Mouse (Mus musculus) forebrain, embryonic 16.5 days (tissue): Measurements from ENCODE around the gene Esyt2. TPM values are rescaled to one million over a fixed set of nuclear protein-coding genes. Genes with fewer than 3 reads are reported as not detected.

Experiments used
- ATAC-seq: fragments of 200-750 bp; cut with Nextera tagmentation; 2 replicates; pipeline ENCODE4 v1.8.0; 2017; ENCODE audit warnings: mild to moderate bottlenecking, moderate library complexity
- H3K27ac ChIP-seq: fragments of 300-500 bp; sonication (generic); 2 replicates; pipeline ENCODE4 v1.5.1; 2014; ENCODE audit warnings: low read length, control low read depth
- H3K27me3 ChIP-seq: fragments of 300-500 bp; sonication (generic); replicated peaks from 2 replicates; pipeline ENCODE4 v1.6.1; 2014; ENCODE audit warnings: low read length; ENCODE audit not compliant: control insufficient read depth, insufficient read depth
- H3K36me3 ChIP-seq: fragments of 300-500 bp; sonication (generic); 2 replicates; pipeline ENCODE4 v1.6.1; 2014; ENCODE audit not compliant: control insufficient read depth, insufficient read depth
- H3K4me1 ChIP-seq: fragments of 300-500 bp; sonication (generic); replicated peaks from 2 replicates; pipeline ENCODE4 v1.6.1; 2014; ENCODE audit warnings: low read length; ENCODE audit not compliant: control insufficient read depth, insufficient read depth
- H3K4me2 ChIP-seq: fragments of 300-500 bp; sonication (generic); 2 replicates; pipeline ENCODE4 v1.6.1; 2014; ENCODE audit warnings: mild to moderate bottlenecking, low read length, control low read depth
- H3K4me3 ChIP-seq: fragments of 300-500 bp; sonication (generic); replicated peaks from 2 replicates; pipeline ENCODE4 v1.5.1; 2014; ENCODE audit warnings: mild to moderate bottlenecking, low read length, control low read depth
- H3K9ac ChIP-seq: fragments of 300-500 bp; sonication (generic); replicated peaks from 2 replicates; pipeline ENCODE4 v1.6.1; 2014; ENCODE audit warnings: low read depth, low read length, control low read depth
- H3K9me3 ChIP-seq: fragments of 300-500 bp; sonication (generic); 2 replicates; pipeline ENCODE4 v1.6.1; 2016; ENCODE audit warnings: low read length; ENCODE audit not compliant: control insufficient read depth
- WGBS: fragments of 180-500 bp; shearing (Covaris S2); extraction: QIAGEN DNeasy Blood & Tissue Kit; methylation state at CpG from one replicate; pipeline ENCODE4 v1.1.7; 2014; 5-methylcytosine and 5-hydroxymethylcytosine counted together
- polyA plus RNA-seq: library from polyadenylated mRNA; unstranded; fragments of >200 nt; fragmentation: Nextera tagmentation; extraction: Ambion mirVana; gene quantifications from 2 replicates; pipeline ENCODE4 v1.2.1, GENCODE M21; 2015

The Esyt2 gene
- polyA plus RNA-seq, 1 experiment from 2014 or later: 12.9 TPM

DNA sequence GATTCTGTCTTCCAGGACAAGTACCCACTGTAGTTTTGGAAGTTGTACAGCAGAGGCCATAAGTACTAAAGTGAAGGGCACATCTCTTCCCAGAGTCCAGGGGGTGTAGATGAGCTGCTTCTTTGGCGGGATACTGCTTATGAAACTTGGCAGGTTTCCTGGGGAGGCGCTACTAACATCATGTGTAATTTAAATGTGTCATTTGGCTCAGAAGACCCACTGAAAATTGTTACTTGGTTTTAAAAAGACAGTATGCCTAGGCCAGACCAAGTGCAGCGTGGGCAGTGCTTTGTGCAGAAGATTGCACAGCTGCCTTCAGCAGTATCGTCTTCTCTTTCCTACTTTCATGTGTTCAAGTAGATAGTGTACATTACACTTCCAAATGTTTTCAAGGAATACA, 44.5 kb downstream of the Esyt2 start:
- Histone ChIP-seq H3K4me2 (no peak overlapping the region), H3K9ac (no peak overlapping the region), H3K4me3 (no peak overlapping the region), H3K36me3 (no peaks in the 10 kb centered on the region), H3K27me3 (no peaks in the 10 kb centered on the region), H3K27ac (no peak overlapping the region), H3K9me3 (no peaks in the 10 kb centered on the region), H3K4me1 (0 out of 2 replicates have a peak, but pooled peaks cover 4% of the 10 kb centered on the region)
- 54% methylated on average over 4 of the region's 4 CpGs for WGBS
- ATAC-seq: no peak

DNA sequence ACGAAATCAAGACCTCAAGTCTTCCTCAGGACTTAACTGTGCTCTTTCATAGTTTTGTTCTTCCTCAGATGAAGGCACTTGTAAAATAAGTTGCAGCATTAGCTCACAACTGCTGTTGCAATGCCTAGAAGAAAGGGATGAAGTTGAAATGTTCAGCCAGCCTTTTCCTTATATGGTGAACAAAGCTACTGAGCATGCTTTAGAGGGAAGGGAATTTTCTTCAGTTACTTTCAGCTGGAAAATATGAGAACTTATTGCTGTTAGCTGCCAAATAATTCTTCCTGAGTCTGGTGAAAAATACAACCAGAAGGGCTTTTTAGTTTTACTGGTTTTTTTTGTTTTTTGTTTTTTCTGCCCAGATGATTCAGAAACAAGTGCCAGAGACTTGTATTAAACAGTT, 45.2 kb downstream of the Esyt2 start:
- no peak overlapping the region for H3K9ac ChIP-seq
- no peak for ATAC-seq
- no peak overlapping the region for H3K4me3 ChIP-seq
- H3K27ac ChIP-seq: no peak overlapping the region
- WGBS: 78% methylated on average over 1 of the region's 1 CpGs
- no peak overlapping the region for H3K4me2 ChIP-seq
- 0 out of 2 replicates have a peak, but pooled peaks cover 4% of the 10 kb centered on the region for H3K4me1 ChIP-seq
- no peaks in the 10 kb centered on the region for H3K9me3 ChIP-seq
- H3K36me3 ChIP-seq: no peaks in the 10 kb centered on the region
- H3K27me3 ChIP-seq: no peaks in the 10 kb centered on the region

- H3K4me1 ChIP-seq: no peaks in the 10 kb centered on the region
- H3K27ac ChIP-seq: no peak overlapping the region
- no peaks in the 10 kb centered on the region for H3K9me3 ChIP-seq
- ATAC-seq: no peak
- H3K9ac ChIP-seq: no peak overlapping the region
- H3K4me3 ChIP-seq: no peak overlapping the region
- H3K36me3 ChIP-seq: no peaks in the 10 kb centered on the region
- H3K27me3 ChIP-seq: no peaks in the 10 kb centered on the region
- H3K4me2 ChIP-seq: no peak overlapping the region
- 92% methylated on average over 5 of the region's 5 CpGs for WGBS
These were observed 53.3 kb downstream of the Esyt2 start for GRCm38 (mm10) chr12:116334253-116334652.

DNA sequence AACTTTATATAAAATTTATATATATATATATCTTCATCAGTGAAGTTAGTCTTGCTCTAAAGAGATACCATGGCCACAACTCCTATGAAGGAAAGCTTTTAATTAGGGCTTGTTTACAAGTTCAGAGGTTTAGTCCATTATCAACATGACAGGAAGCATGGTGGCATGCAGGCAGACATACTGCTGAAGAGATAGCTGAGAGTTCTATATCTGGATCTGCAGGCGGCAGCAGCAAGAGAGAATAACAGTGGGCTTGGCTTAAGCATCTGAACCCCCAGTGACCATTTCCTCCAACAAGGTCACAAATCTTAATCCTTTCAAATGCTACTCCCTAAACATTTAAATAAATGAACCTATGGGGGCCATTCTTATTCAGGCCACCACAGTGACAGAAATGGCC, 59.2 kb downstream of the Esyt2 start:
- Histone ChIP-seq H3K36me3 (no peaks in the 10 kb centered on the region), H3K4me3 (no peak overlapping the region), H3K9me3 (no peaks in the 10 kb centered on the region), H3K27me3 (no peaks in the 10 kb centered on the region), H3K4me2 (no peak overlapping the region), H3K4me1 (no peaks in the 10 kb centered on the region), H3K27ac (no peak overlapping the region), H3K9ac (no peak overlapping the region)
- ATAC-seq: no peak
- WGBS: 90% methylated on average over 1 of the region's 1 CpGs

- H3K4me1 ChIP-seq: no peaks in the 10 kb centered on the region
- no peak overlapping the region for H3K4me2 ChIP-seq
These were observed 67.8 kb downstream of the Esyt2 start for GRCm38 (mm10) chr12:116348755-116349286.

GRCm38 (mm10) chr12:116349376-116349775, 68.4 kb downstream of the Esyt2 start:
- no peaks in the 10 kb centered on the region for H3K9me3 ChIP-seq
- WGBS: 79% methylated on average over 2 of the region's 2 CpGs
- H3K27ac ChIP-seq: no peak overlapping the region
- ATAC-seq: no peak
- H3K36me3 ChIP-seq: peaks cover 2% of the 10 kb centered on the region; the same call in 1 of the 2 replicates
- H3K4me1 ChIP-seq: no peaks in the 10 kb centered on the region
- H3K4me2 ChIP-seq: no peak overlapping the region
- no peaks in the 10 kb centered on the region for H3K27me3 ChIP-seq
- no peak overlapping the region for H3K4me3 ChIP-seq
- H3K9ac ChIP-seq: no peak overlapping the region

More at GRCm38 (mm10) chr12:116348755-116349286, 67.8 kb downstream of the Esyt2 start:
- ATAC-seq: no peak
- Histone ChIP-seq H3K4me3 (no peak overlapping the region), H3K9me3 (no peaks in the 10 kb centered on the region), H3K9ac (no peak overlapping the region), H3K27ac (no peak overlapping the region), H3K36me3 (peaks cover 2% of the 10 kb centered on the region; the same call in 1 of the 2 replicates), H3K27me3 (no peaks in the 10 kb centered on the region)

- Histone ChIP-seq H3K27me3 (no peaks in the 10 kb centered on the region), H3K4me3 (no peak overlapping the region), H3K9ac (no peak overlapping the region), H3K36me3 (peaks cover 2% of the 10 kb centered on the region; the same call in 1 of the 2 replicates), H3K27ac (no peak overlapping the region), H3K4me2 (no peak overlapping the region), H3K4me1 (no peaks in the 10 kb centered on the region), H3K9me3 (no peaks in the 10 kb centered on the region)
- WGBS: 79% methylated on average over 4 of the region's 4 CpGs
- ATAC-seq: no peak
These were observed 70.0 kb downstream of the Esyt2 start for GRCm38 (mm10) chr12:116351022-116351421.

DNA sequence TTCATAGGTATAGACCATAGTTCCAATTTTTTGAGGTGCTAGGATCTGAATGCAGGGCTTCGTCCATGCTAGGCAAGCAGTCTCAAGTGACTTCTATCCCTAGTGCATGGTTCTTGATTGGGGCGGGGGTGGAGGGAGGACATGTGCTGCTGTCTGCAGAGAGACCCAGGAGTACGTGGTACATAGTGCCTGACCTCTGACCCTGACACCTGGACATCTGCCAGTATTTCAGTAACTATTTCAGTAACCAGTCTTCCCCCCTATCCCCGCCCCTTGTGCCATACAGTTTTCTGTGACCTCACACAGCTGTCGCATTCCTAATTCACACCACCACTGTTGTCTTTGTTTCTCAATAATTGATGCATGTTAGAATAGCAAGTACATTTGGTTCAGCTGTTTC, 71.4 kb downstream of the Esyt2 start:
- 77% methylated on average over 5 of the region's 5 CpGs for WGBS
- no peaks in the 10 kb centered on the region for H3K27me3 ChIP-seq
- H3K9me3 ChIP-seq: no peaks in the 10 kb centered on the region
- H3K36me3 ChIP-seq: peaks cover 2% of the 10 kb centered on the region; the same call in 1 of the 2 replicates
- H3K4me3 ChIP-seq: no peak overlapping the region
- no peak overlapping the region for H3K9ac ChIP-seq
- H3K4me1 ChIP-seq: no peaks in the 10 kb centered on the region
- ATAC-seq: no peak
- no peak overlapping the region for H3K27ac ChIP-seq
- H3K4me2 ChIP-seq: no peak overlapping the region

- WGBS: 96% methylated on average over 3 of the region's 3 CpGs
- Histone ChIP-seq H3K27me3 (no peaks in the 10 kb centered on the region), H3K4me2 (no peak overlapping the region), H3K4me3 (no peak overlapping the region), H3K9me3 (no peaks in the 10 kb centered on the region), H3K27ac (no peak overlapping the region), H3K9ac (no peak overlapping the region), H3K4me1 (no peaks in the 10 kb centered on the region), H3K36me3 (peaks cover 4% of the 10 kb centered on the region; the same call in 1 of the 2 replicates)
- ATAC-seq: no peak
These were observed 73.7 kb downstream of the Esyt2 start for GRCm38 (mm10) chr12:116354694-116355093.

DNA sequence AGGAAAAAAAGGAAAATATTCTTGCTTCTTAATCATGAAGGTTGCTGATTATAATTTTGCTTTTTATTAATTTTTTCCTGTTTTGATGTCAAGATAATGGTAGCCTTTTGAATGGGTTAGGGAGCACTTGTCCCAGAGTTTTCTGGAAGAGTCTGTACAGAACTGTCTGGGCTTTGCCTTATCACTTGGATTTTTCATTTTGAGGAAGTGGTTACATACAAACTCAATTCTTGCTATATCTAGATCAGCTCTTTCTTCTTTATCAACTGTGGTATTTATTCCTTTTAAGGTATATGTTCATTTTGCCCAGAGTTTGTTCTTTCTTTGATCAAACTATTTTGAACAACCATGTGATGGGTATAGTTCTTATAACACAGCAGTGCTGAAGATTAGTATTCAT, 81.1 kb downstream of the Esyt2 start:
- no peak overlapping the region for H3K27ac ChIP-seq
- no peak overlapping the region for H3K9ac ChIP-seq
- no peak overlapping the region for H3K4me2 ChIP-seq
- no peaks in the 10 kb centered on the region for H3K27me3 ChIP-seq
- no peaks in the 10 kb centered on the region for H3K4me1 ChIP-seq
- H3K9me3 ChIP-seq: no peaks in the 10 kb centered on the region
- ATAC-seq: no peak
- H3K36me3 ChIP-seq: peaks cover 19% of the 10 kb centered on the region
- no peak overlapping the region for H3K4me3 ChIP-seq
